Mouse (Mus musculus) ES-E14 (cell line): ENCODE measurements around the gene Hdac7.

Experiments
- MAFK ChIP-seq: IDR thresholded peaks from 2 replicates; pipeline ENCODE4 v1.6.1; 2014; ENCODE audit warnings: mild to moderate bottlenecking, low read depth, low read length, inconsistent platforms; ENCODE audit not compliant: insufficient read depth
- ZC3H11A ChIP-seq: IDR thresholded peaks from 2 replicates; pipeline ENCODE4 v1.6.1; 2012; ENCODE audit warnings: low read depth, mild to moderate bottlenecking, inconsistent platforms, low read length, borderline replicate concordance
- ZNF384 ChIP-seq: IDR thresholded peaks from 2 replicates; pipeline ENCODE4 v1.6.1; 2012; ENCODE audit warnings: low read depth, low read length, inconsistent platforms

- TF ChIP-seq ZNF384 (no peak), MAFK (no peak), ZC3H11A (no peak)
These were observed 33.0 kb downstream of the Hdac7 start for GRCm38 (mm10) chr15:97811307-97811706.
